Mouse (Mus musculus): Measurements from ENCODE around the gene 1700088E04Rik. TPM values are rescaled to one million over a fixed set of nuclear protein-coding genes. Genes with fewer than 3 reads are reported as not detected.

The 1700088E04Rik gene
- polyA plus RNA-seq, 1 experiment from 2014 or later = 6.0 TPM

- peaks cover 18% of the 10 kb centered on the region for H3K36me3 ChIP-seq
- no peak overlapping the region for H3K4me3 ChIP-seq
- no peaks in the 10 kb centered on the region for H3K27me3 ChIP-seq (replicated peaks)
- H3K27ac ChIP-seq (replicated peaks) = peak overlapping the region; percentile 96
- 0 out of 2 replicates have a peak overlapping the region, but pooled peaks have one; percentile 16 for H3K4me2 ChIP-seq
- H3K9ac ChIP-seq = peak overlapping the region; percentile 50
- no peak for ATAC-seq (ENCODE audit: extremely low read depth, insufficient number of reproducible peaks, low FRiP score, low TSS enrichment)
- peaks cover 71% of the 10 kb centered on the region for H3K4me1 ChIP-seq
- no peaks in the 10 kb centered on the region for H3K9me3 ChIP-seq
- WGBS = 48% methylated on average over 4 of the region's 4 CpGs
Measured at GRCm38 (mm10) chr15:79099456-79099855, 41.6 kb downstream of the 1700088E04Rik start.

GRCm38 (mm10) chr15:79098868-79099267, 42.2 kb downstream of the 1700088E04Rik start:
- Histone ChIP-seq H3K27ac (replicated peaks) (peak overlapping the region; percentile 96), H3K36me3 (peaks cover 24% of the 10 kb centered on the region), H3K9me3 (no peaks in the 10 kb centered on the region), H3K4me2 (peak overlapping the region; percentile 39), H3K4me1 (peaks cover 71% of the 10 kb centered on the region), H3K9ac (peak overlapping the region; percentile 74), H3K27me3 (replicated peaks) (no peaks in the 10 kb centered on the region), H3K4me3 (no peak overlapping the region)
- 23% methylated on average over 7 of the region's 7 CpGs for WGBS
- peak; percentile 31; the same call in 1 of the 2 replicates for ATAC-seq (ENCODE audit: extremely low read depth, insufficient number of reproducible peaks, low FRiP score, low TSS enrichment)

GRCm38 (mm10) chr15:79098220-79098619, 42.8 kb downstream of the 1700088E04Rik start:
- Histone ChIP-seq H3K36me3 (peaks cover 30% of the 10 kb centered on the region), H3K4me1 (peaks cover 77% of the 10 kb centered on the region), H3K9ac (peak overlapping the region; percentile 74), H3K4me3 (no peak overlapping the region), H3K4me2 (peak overlapping the region; percentile 39), H3K9me3 (no peaks in the 10 kb centered on the region), H3K27ac (replicated peaks) (peak overlapping the region; percentile 96), H3K27me3 (replicated peaks) (no peaks in the 10 kb centered on the region)
- no peak for ATAC-seq (ENCODE audit: extremely low read depth, insufficient number of reproducible peaks, low FRiP score, low TSS enrichment)
- 41% methylated on average over 5 of the region's 5 CpGs for WGBS

- Histone ChIP-seq H3K36me3 (peaks cover 36% of the 10 kb centered on the region), H3K9me3 (no peaks in the 10 kb centered on the region), H3K27ac (replicated peaks) (peak overlapping the region; percentile 96), H3K27me3 (replicated peaks) (no peaks in the 10 kb centered on the region), H3K4me3 (no peak overlapping the region), H3K4me2 (peak overlapping the region; percentile 39), H3K9ac (peak overlapping the region; percentile 74), H3K4me1 (peaks cover 80% of the 10 kb centered on the region)
- ATAC-seq (ENCODE audit: extremely low read depth, insufficient number of reproducible peaks, low FRiP score, low TSS enrichment) = peak; percentile 32; the same call in 1 of the 2 replicates
- WGBS = 5% methylated on average over 6 of the region's 6 CpGs
Measured at GRCm38 (mm10) chr15:79097611-79098025, 43.4 kb downstream of the 1700088E04Rik start.

GRCm38 (mm10) chr15:79097135-79097534, 43.9 kb downstream of the 1700088E04Rik start:
- Histone ChIP-seq H3K36me3 (peaks cover 41% of the 10 kb centered on the region), H3K9me3 (no peaks in the 10 kb centered on the region), H3K4me1 (peaks cover 75% of the 10 kb centered on the region), H3K4me3 (no peak overlapping the region), H3K9ac (peak overlapping the region; percentile 74), H3K27me3 (replicated peaks) (no peaks in the 10 kb centered on the region), H3K27ac (replicated peaks) (peak overlapping the region; percentile 96), H3K4me2 (peak overlapping the region; percentile 39)
- WGBS = 24% methylated on average over 2 of the region's 2 CpGs
- ATAC-seq (ENCODE audit: extremely low read depth, insufficient number of reproducible peaks, low FRiP score, low TSS enrichment) = no peak

- peak overlapping the region; percentile 74 for H3K9ac ChIP-seq
Measured at GRCm38 (mm10) chr15:79096556-79096955, 44.5 kb downstream of the 1700088E04Rik start.

GRCm38 (mm10) chr15:79095483-79095882, 45.6 kb downstream of the 1700088E04Rik start:
- H3K36me3 ChIP-seq = peaks cover 57% of the 10 kb centered on the region
- no peak overlapping the region for H3K27ac ChIP-seq (replicated peaks)
- H3K4me1 ChIP-seq = peaks cover 58% of the 10 kb centered on the region
- H3K27me3 ChIP-seq (replicated peaks) = no peaks in the 10 kb centered on the region
- no peak for ATAC-seq (ENCODE audit: extremely low read depth, insufficient number of reproducible peaks, low FRiP score, low TSS enrichment)
- WGBS = 83% methylated on average over 5 of the region's 5 CpGs
- no peak overlapping the region for H3K4me2 ChIP-seq
- H3K4me3 ChIP-seq = no peak overlapping the region
- no peak overlapping the region for H3K9ac ChIP-seq
- no peaks in the 10 kb centered on the region for H3K9me3 ChIP-seq

More at GRCm38 (mm10) chr15:79096556-79096955, 44.5 kb downstream of the 1700088E04Rik start:
- Histone ChIP-seq H3K4me2 (no peak overlapping the region), H3K27me3 (replicated peaks) (no peaks in the 10 kb centered on the region), H3K4me3 (no peak overlapping the region), H3K4me1 (peaks cover 69% of the 10 kb centered on the region), H3K9me3 (no peaks in the 10 kb centered on the region), H3K36me3 (peaks cover 47% of the 10 kb centered on the region), H3K27ac (replicated peaks) (peak overlapping the region; percentile 96)
- no peak for ATAC-seq (ENCODE audit: extremely low read depth, insufficient number of reproducible peaks, low FRiP score, low TSS enrichment)
- WGBS = 39% methylated on average over 3 of the region's 3 CpGs

GRCm38 (mm10) chr15:79093083-79093839, 47.8 kb downstream of the 1700088E04Rik start:
- no peaks in the 10 kb centered on the region for H3K9me3 ChIP-seq
- no peak overlapping the region for H3K4me2 ChIP-seq
- peak overlapping the region; percentile 15; the same call in 1 of the 2 replicates for H3K27ac ChIP-seq (replicated peaks)
- H3K36me3 ChIP-seq = peaks cover 80% of the 10 kb centered on the region
- no peaks in the 10 kb centered on the region for H3K27me3 ChIP-seq (replicated peaks)
- ATAC-seq (ENCODE audit: extremely low read depth, insufficient number of reproducible peaks, low FRiP score, low TSS enrichment) = no peak
- H3K4me3 ChIP-seq = no peak overlapping the region
- peak overlapping the region; percentile 52 for H3K9ac ChIP-seq
- peaks cover 36% of the 10 kb centered on the region for H3K4me1 ChIP-seq
- 51% methylated on average over 7 of the region's 7 CpGs for WGBS

GRCm38 (mm10) chr15:79092284-79092683, 48.8 kb downstream of the 1700088E04Rik start:
- WGBS = 83% methylated on average over 6 of the region's 6 CpGs
- peaks cover 88% of the 10 kb centered on the region for H3K36me3 ChIP-seq
- no peaks in the 10 kb centered on the region for H3K9me3 ChIP-seq
- no peak overlapping the region for H3K4me3 ChIP-seq
- peak overlapping the region; percentile 33; the same call in 1 of the 2 replicates for H3K9ac ChIP-seq
- no peak overlapping the region for H3K27ac ChIP-seq (replicated peaks)
- H3K4me2 ChIP-seq = no peak overlapping the region
- no peaks in the 10 kb centered on the region for H3K27me3 ChIP-seq (replicated peaks)
- H3K4me1 ChIP-seq = peaks cover 26% of the 10 kb centered on the region
- no peak for ATAC-seq (ENCODE audit: extremely low read depth, insufficient number of reproducible peaks, low FRiP score, low TSS enrichment)

- Histone ChIP-seq H3K27ac (replicated peaks) (no peak overlapping the region), H3K36me3 (peaks cover 84% of the 10 kb centered on the region), H3K27me3 (replicated peaks) (no peaks in the 10 kb centered on the region), H3K9me3 (no peaks in the 10 kb centered on the region), H3K9ac (no peak overlapping the region), H3K4me3 (no peak overlapping the region), H3K4me2 (no peak overlapping the region), H3K4me1 (peaks cover 14% of the 10 kb centered on the region)
- no peak for ATAC-seq (ENCODE audit: extremely low read depth, insufficient number of reproducible peaks, low FRiP score, low TSS enrichment)
- WGBS = 93% methylated on average over 7 of the region's 7 CpGs
Measured at GRCm38 (mm10) chr15:79079567-79079966, 61.5 kb downstream of the 1700088E04Rik start.

Data from heart, embryonic 13.5 days (tissue).